ENCODE assay signal across 17 mouse cellular contexts in genomic region chr8:123823532-123824123, GRCm38 (mm10).
"Had no signal": no experiment of that assay in that cellular context is flagged by ENCODE, and none has a peak within 500 bp of the region (broad histone marks: within the 10 kb centered on the region; RNA-seq: fewer than 3 reads in every experiment).

No protein-coding gene starts in this region.

- DNase-seq: kidney, adult 2 months; kidney, postnatal 14 days; lung, embryonic 14.5 days; lung, postnatal 10 days; lung, postnatal 4 days; right cerebral cortex, adult 18-20 months; right cerebral cortex, postnatal 25 days; thymus, adult 18-20 months; thymus, postnatal 25 days had no signal

- H3K4me2 ChIP-seq: kidney, embryonic 15.5 days; limb, embryonic 15.5 days; lung, embryonic 14.5 days; midbrain, embryonic 12.5 days; neural tube, embryonic 13.5 days had no signal

- H3K27ac ChIP-seq: kidney, embryonic 15.5 days; left cerebral cortex, adult 2 months; limb, embryonic 15.5 days; midbrain, embryonic 12.5 days; neural tube, embryonic 13.5 days had no signal

- H3K4me1 ChIP-seq: kidney, embryonic 15.5 days; limb, embryonic 15.5 days; megakaryocyte, embryonic 14.5 days; midbrain, embryonic 12.5 days; neural tube, embryonic 13.5 days had no signal

- H3K27me3 ChIP-seq: kidney, embryonic 15.5 days; limb, embryonic 15.5 days; megakaryocyte, embryonic 14.5 days; midbrain, embryonic 12.5 days; neural tube, embryonic 13.5 days had no signal

- H3K9me3 ChIP-seq: kidney, embryonic 15.5 days; limb, embryonic 15.5 days; neural tube, embryonic 13.5 days had no signal

- H3K4me3 ChIP-seq: kidney, embryonic 15.5 days; left cerebral cortex, adult 2 months; limb, embryonic 15.5 days; midbrain, embryonic 12.5 days; neural tube, embryonic 13.5 days had no signal

- H3K9ac ChIP-seq: kidney, embryonic 15.5 days; limb, embryonic 15.5 days; lung, embryonic 14.5 days; midbrain, embryonic 12.5 days; neural tube, embryonic 13.5 days had no signal

- ATAC-seq: intestine, embryonic 16.5 days; midbrain, embryonic 16.5 days had no signal
